Mouse (Mus musculus) lung, adult 2 months (tissue): ENCODE results near the gene Myof. TPM values are rescaled to one million over a fixed set of nuclear protein-coding genes. Genes with fewer than 3 reads are reported as not detected.

Experiments
- DNase-seq: peaks from one replicate; pipeline ENCODE4 v3.0.0; 2022
- H3K4me1 ChIP-seq: fragments of 200-500 bp; 2 replicates; pipeline ENCODE4 v1.6.1; 2011; ENCODE audit warnings: low read length; ENCODE audit not compliant: control insufficient read depth, insufficient read depth
- H3K4me3 ChIP-seq: fragments of 200-500 bp; replicated peaks from 2 replicates; pipeline ENCODE3; 2011; ENCODE audit warnings: low read depth, mild to moderate bottlenecking, control low read depth, low read length; ENCODE audit errors: extremely low read depth
- CTCF ChIP-seq: fragments of 200-500 bp; IDR thresholded peaks from 2 replicates; pipeline ENCODE4 v1.5.1; 2011; ENCODE audit warnings: mild to moderate bottlenecking, low read length, control low read depth; ENCODE audit not compliant: insufficient read depth
- POLR2A ChIP-seq: fragments of 200-500 bp; IDR thresholded peaks from 2 replicates; pipeline ENCODE4 v1.6.1; 2011; ENCODE audit warnings: low read depth, mild to moderate bottlenecking, control low read depth, low read length, borderline replicate concordance; ENCODE audit errors: extremely low read depth
- WGBS: fragments of 180-500 bp; shearing (Covaris S2); methylation state at CpG from one replicate; pipeline ENCODE4 v1.1.7; 2018; 5-methylcytosine and 5-hydroxymethylcytosine counted together
- polyA plus RNA-seq: library from polyadenylated mRNA; depleted of rRNA; stranded (reverse); fragments of >200 nt; gene quantifications from 2 replicates; pipeline ENCODE4 v1.2.3, GENCODE M21; 2012

Gene Myof
- polyA plus RNA-seq, 1 experiment = 51.8 TPM

- H3K4me1 ChIP-seq = no peaks in the 10 kb centered on the region
- DNase-seq = no peak
- no peak for TF ChIP-seq CTCF
- no peak for TF ChIP-seq POLR2A
- 92% methylated on average over 5 of the region's 5 CpGs for WGBS
- H3K4me3 ChIP-seq = no peak overlapping the region
These were observed 29.8 kb upstream of the Myof start for GRCm38 (mm10) chr19:38073226-38073625.

GRCm38 (mm10) chr19:38064051-38064450, 20.7 kb upstream of the Myof start:
- no peak overlapping the region for H3K4me3 ChIP-seq
- TF ChIP-seq POLR2A (no peak), CTCF (no peak)
- WGBS = 97% methylated on average over 1 of the region's 1 CpGs
- no peaks in the 10 kb centered on the region for H3K4me1 ChIP-seq
- no peak for DNase-seq

- no peak for DNase-seq
- TF ChIP-seq CTCF (no peak), POLR2A (no peak)
- Histone ChIP-seq H3K4me1 (no peaks in the 10 kb centered on the region), H3K4me3 (no peak overlapping the region)
- 93% methylated on average over 3 of the region's 3 CpGs for WGBS
These were observed 19.8 kb upstream of the Myof start for GRCm38 (mm10) chr19:38063201-38063600.

GRCm38 (mm10) chr19:38056931-38057330, 13.6 kb upstream of the Myof start:
- DNase-seq = no peak
- no peak for TF ChIP-seq POLR2A
- no peak for TF ChIP-seq CTCF
- 84% methylated on average over 8 of the region's 8 CpGs for WGBS
- peaks cover 5% of the 10 kb centered on the region; the same call in 1 of the 2 replicates for H3K4me1 ChIP-seq
- H3K4me3 ChIP-seq = no peak overlapping the region

- DNase-seq = no peak
- 37% methylated on average over 3 of the region's 3 CpGs for WGBS
- Histone ChIP-seq H3K4me1 (peaks cover 5% of the 10 kb centered on the region; the same call in 1 of the 2 replicates), H3K4me3 (no peak overlapping the region)
- TF ChIP-seq POLR2A (no peak), CTCF (no peak)
These were observed 12.9 kb upstream of the Myof start for GRCm38 (mm10) chr19:38056276-38056675.

GRCm38 (mm10) chr19:38055798-38056197, 12.4 kb upstream of the Myof start:
- no peak for DNase-seq
- no peak overlapping the region for H3K4me3 ChIP-seq
- 9% methylated on average over 6 of the region's 6 CpGs for WGBS
- no peak for TF ChIP-seq CTCF
- TF ChIP-seq POLR2A = no peak
- H3K4me1 ChIP-seq = peaks cover 5% of the 10 kb centered on the region; the same call in 1 of the 2 replicates

GRCm38 (mm10) chr19:38054720-38055192, 11.4 kb upstream of the Myof start, which contains the start of gene Cep55:
Cep55 (plus strand) TSS chr19:38055011.
- Histone ChIP-seq H3K4me3 (peak within 1 kb of the TSS; percentile 80), H3K4me1 (peaks cover 5% of the 10 kb centered on the region; the same call in 1 of the 2 replicates)
- TF ChIP-seq POLR2A (no peak), CTCF (no peak)
- DNase-seq = peak; percentile 96
- under 1% methylated on average over 36 of the region's 36 CpGs for WGBS

- Histone ChIP-seq H3K4me3 (peak overlapping the region; percentile 80), H3K4me1 (peaks cover 5% of the 10 kb centered on the region; the same call in 1 of the 2 replicates)
- under 1% methylated on average over 21 of the region's 23 CpGs for WGBS
- TF ChIP-seq CTCF (no peak), POLR2A (0 out of 2 replicates have a peak, but pooled peaks have one; percentile 42)
- DNase-seq = peak; percentile 84
These were observed 10.9 kb upstream of the Myof start for GRCm38 (mm10) chr19:38054149-38054719.

- Histone ChIP-seq H3K4me1 (peaks cover 5% of the 10 kb centered on the region; the same call in 1 of the 2 replicates), H3K4me3 (peak overlapping the region; percentile 5)
- 18% methylated on average over 8 of the region's 8 CpGs for WGBS
- DNase-seq = no peak
- TF ChIP-seq CTCF = 0 out of 2 replicates have a peak, but pooled peaks have one; percentile 32
- no peak for TF ChIP-seq POLR2A
These were observed 10.1 kb upstream of the Myof start for GRCm38 (mm10) chr19:38053227-38054041.

GRCm38 (mm10) chr19:38049686-38050085, 6.3 kb upstream of the Myof start:
- peaks cover 5% of the 10 kb centered on the region; the same call in 1 of the 2 replicates for H3K4me1 ChIP-seq
- TF ChIP-seq POLR2A (no peak), CTCF (no peak)
- no peak for DNase-seq
- H3K4me3 ChIP-seq = no peak overlapping the region
- 91% methylated on average over 1 of the region's 1 CpGs for WGBS
